Mouse (Mus musculus): ENCODE results near the gene Cmip. TPM values are rescaled to one million over a fixed set of nuclear protein-coding genes. Genes with fewer than 3 reads are reported as not detected.

Gene Cmip
- polyA plus RNA-seq, 1 experiment, result 103 TPM

- 89% methylated on average over 3 of the region's 3 CpGs for WGBS
- TF ChIP-seq CTCF (IDR thresholded peaks at IDR 0.05; ENCODE audit: borderline replicate concordance, control insufficient read depth, extremely low read depth, insufficient read depth, low read length, poor library complexity) (no peak), POLR2A (IDR thresholded peaks at IDR 0.05; ENCODE audit: control insufficient read depth, extremely low read depth, insufficient read depth, low read length, poor library complexity) (no peak)
- Histone ChIP-seq H3K27ac (ENCODE audit: control insufficient read depth, insufficient read depth, low read length) (no peak overlapping the region), H3K4me3 (ENCODE audit: control insufficient read depth, insufficient read depth, low read length) (no peak overlapping the region), H3K4me1 (replicated peaks; ENCODE audit: control insufficient read depth, insufficient read depth, low read length) (peaks cover 36% of the 10 kb centered on the region), H3K36me3 (ENCODE audit: control insufficient read depth, insufficient read depth, low read length) (no peaks in the 10 kb centered on the region), H3K27me3 (ENCODE audit: control insufficient read depth, insufficient read depth, low read length) (no peaks in the 10 kb centered on the region)
- no peak for DNase-seq
Measured at GRCm38 (mm10) chr8:117337188-117337587, 80.3 kb downstream of the Cmip start.

GRCm38 (mm10) chr8:117338678-117339077 lies 81.8 kb downstream of the Cmip start:
- DNase-seq, result no peak
- H3K4me1 ChIP-seq (replicated peaks; ENCODE audit: control insufficient read depth, insufficient read depth, low read length), result peaks cover 38% of the 10 kb centered on the region
- no peak overlapping the region for H3K27ac ChIP-seq (ENCODE audit: control insufficient read depth, insufficient read depth, low read length)
- TF ChIP-seq CTCF (IDR thresholded peaks at IDR 0.05; ENCODE audit: borderline replicate concordance, control insufficient read depth, extremely low read depth, insufficient read depth, low read length, poor library complexity), result no peak
- no peak overlapping the region for H3K4me3 ChIP-seq (ENCODE audit: control insufficient read depth, insufficient read depth, low read length)
- no peaks in the 10 kb centered on the region for H3K27me3 ChIP-seq (ENCODE audit: control insufficient read depth, insufficient read depth, low read length)
- 24% methylated on average over 2 of the region's 2 CpGs for WGBS
- no peaks in the 10 kb centered on the region for H3K36me3 ChIP-seq (ENCODE audit: control insufficient read depth, insufficient read depth, low read length)

GRCm38 (mm10) chr8:117339296-117339957 lies 82.6 kb downstream of the Cmip start:
- Histone ChIP-seq H3K4me3 (ENCODE audit: control insufficient read depth, insufficient read depth, low read length) (no peak overlapping the region), H3K27ac (ENCODE audit: control insufficient read depth, insufficient read depth, low read length) (no peak overlapping the region), H3K36me3 (ENCODE audit: control insufficient read depth, insufficient read depth, low read length) (no peaks in the 10 kb centered on the region), H3K27me3 (ENCODE audit: control insufficient read depth, insufficient read depth, low read length) (no peaks in the 10 kb centered on the region), H3K4me1 (replicated peaks; ENCODE audit: control insufficient read depth, insufficient read depth, low read length) (peaks cover 36% of the 10 kb centered on the region)
- no peak for DNase-seq
- no peak for TF ChIP-seq POLR2A (IDR thresholded peaks at IDR 0.05; ENCODE audit: control insufficient read depth, extremely low read depth, insufficient read depth, low read length, poor library complexity)
- 70% methylated on average over 19 of the region's 19 CpGs for WGBS

- Histone ChIP-seq H3K27ac (ENCODE audit: control insufficient read depth, insufficient read depth, low read length) (no peak overlapping the region), H3K4me1 (replicated peaks; ENCODE audit: control insufficient read depth, insufficient read depth, low read length) (peaks cover 34% of the 10 kb centered on the region), H3K27me3 (ENCODE audit: control insufficient read depth, insufficient read depth, low read length) (no peaks in the 10 kb centered on the region), H3K36me3 (ENCODE audit: control insufficient read depth, insufficient read depth, low read length) (no peaks in the 10 kb centered on the region), H3K4me3 (ENCODE audit: control insufficient read depth, insufficient read depth, low read length) (no peak overlapping the region)
- no peak for TF ChIP-seq CTCF (IDR thresholded peaks at IDR 0.05; ENCODE audit: borderline replicate concordance, control insufficient read depth, extremely low read depth, insufficient read depth, low read length, poor library complexity)
- TF ChIP-seq POLR2A (IDR thresholded peaks at IDR 0.05; ENCODE audit: control insufficient read depth, extremely low read depth, insufficient read depth, low read length, poor library complexity), result no peak
- no peak for DNase-seq
- 31% methylated on average over 12 of the region's 12 CpGs for WGBS
Measured at GRCm38 (mm10) chr8:117339958-117340651, 83.2 kb downstream of the Cmip start.

GRCm38 (mm10) chr8:117340800-117341199 lies 83.9 kb downstream of the Cmip start:
- no peak for TF ChIP-seq POLR2A (IDR thresholded peaks at IDR 0.05; ENCODE audit: control insufficient read depth, extremely low read depth, insufficient read depth, low read length, poor library complexity)
- TF ChIP-seq CTCF (IDR thresholded peaks at IDR 0.05; ENCODE audit: borderline replicate concordance, control insufficient read depth, extremely low read depth, insufficient read depth, low read length, poor library complexity), result no peak
- no peak for DNase-seq
- H3K27ac ChIP-seq (ENCODE audit: control insufficient read depth, insufficient read depth, low read length), result no peak overlapping the region
- H3K27me3 ChIP-seq (ENCODE audit: control insufficient read depth, insufficient read depth, low read length), result no peaks in the 10 kb centered on the region
- WGBS, result 93% methylated on average over 12 of the region's 12 CpGs
- no peaks in the 10 kb centered on the region for H3K36me3 ChIP-seq (ENCODE audit: control insufficient read depth, insufficient read depth, low read length)
- peaks cover 36% of the 10 kb centered on the region for H3K4me1 ChIP-seq (replicated peaks; ENCODE audit: control insufficient read depth, insufficient read depth, low read length)
- H3K4me3 ChIP-seq (ENCODE audit: control insufficient read depth, insufficient read depth, low read length), result no peak overlapping the region

- Histone ChIP-seq H3K4me1 (replicated peaks; ENCODE audit: control insufficient read depth, insufficient read depth, low read length) (peaks cover 36% of the 10 kb centered on the region), H3K4me3 (ENCODE audit: control insufficient read depth, insufficient read depth, low read length) (no peak overlapping the region), H3K27me3 (ENCODE audit: control insufficient read depth, insufficient read depth, low read length) (no peaks in the 10 kb centered on the region), H3K27ac (ENCODE audit: control insufficient read depth, insufficient read depth, low read length) (no peak overlapping the region), H3K36me3 (ENCODE audit: control insufficient read depth, insufficient read depth, low read length) (no peaks in the 10 kb centered on the region)
- WGBS, result 64% methylated on average over 8 of the region's 8 CpGs
- TF ChIP-seq POLR2A (IDR thresholded peaks at IDR 0.05; ENCODE audit: control insufficient read depth, extremely low read depth, insufficient read depth, low read length, poor library complexity) (no peak), CTCF (IDR thresholded peaks at IDR 0.05; ENCODE audit: borderline replicate concordance, control insufficient read depth, extremely low read depth, insufficient read depth, low read length, poor library complexity) (no peak)
- DNase-seq, result no peak
Measured at GRCm38 (mm10) chr8:117342735-117343385, 86.0 kb downstream of the Cmip start.
